Mouse (Mus musculus) myocyte (in vitro differentiated cells): Measurements from ENCODE around the gene Ankk1.

Experiments
- CEBPB ChIP-seq: IDR thresholded peaks from 2 replicates; pipeline ENCODE4 v1.6.1; 2011; ENCODE audit warnings: mild to moderate bottlenecking, moderate library complexity; ENCODE audit not compliant: poor library complexity, insufficient read depth, severe bottlenecking
- E2F4 ChIP-seq: IDR thresholded peaks from one replicate; pipeline ENCODE4 v1.6.1; 2011; ENCODE audit warnings: mild to moderate bottlenecking, control low read depth, moderate library complexity; ENCODE audit not compliant: insufficient read depth
- MAX ChIP-seq: IDR thresholded peaks from one replicate; pipeline ENCODE4 v1.6.1; 2011; ENCODE audit warnings: low read depth, mild to moderate bottlenecking, control low read depth
- MYOG ChIP-seq, 3 experiments: IDR thresholded peaks; one replicate each; pipeline ENCODE4 v1.6.1; 2011; ENCODE audit warnings: control low read depth in 2 of 3, low read depth in 2 of 3, mild to moderate bottlenecking in 2 of 3; ENCODE audit not compliant: insufficient read length in 2 of 3, control insufficient read depth in 1 of 3, insufficient read depth in 1 of 3
- POLR2A ChIP-seq: IDR thresholded peaks from one replicate; pipeline ENCODE4 v1.6.1; 2011; ENCODE audit warnings: low read depth, mild to moderate bottlenecking, control low read depth, moderate library complexity; ENCODE audit not compliant: insufficient read length
- POLR2AphosphoS2 ChIP-seq: IDR thresholded peaks from one replicate; pipeline ENCODE4 v1.6.1; 2011; ENCODE audit warnings: low read depth, control low read depth; ENCODE audit not compliant: insufficient read length
- REST ChIP-seq: IDR thresholded peaks from one replicate; pipeline ENCODE4 v1.6.1; 2011; ENCODE audit warnings: mild to moderate bottlenecking, control low read depth, moderate library complexity; ENCODE audit not compliant: insufficient read depth, insufficient read length
- SRF ChIP-seq: IDR thresholded peaks from one replicate; pipeline ENCODE4 v1.6.1; 2011; ENCODE audit warnings: low read depth; ENCODE audit not compliant: control insufficient read depth, insufficient read length
- TCF12 ChIP-seq: IDR thresholded peaks from one replicate; pipeline ENCODE4 v1.6.1; 2011; ENCODE audit warnings: mild to moderate bottlenecking, control low read depth; ENCODE audit not compliant: poor library complexity, insufficient read depth, severe bottlenecking
- TCF3 ChIP-seq: IDR thresholded peaks from one replicate; pipeline ENCODE4 v1.6.1; 2011; ENCODE audit warnings: low read depth, control low read depth; ENCODE audit not compliant: insufficient read length
- USF1 ChIP-seq: IDR thresholded peaks from one replicate; pipeline ENCODE4 v1.6.1; 2011; ENCODE audit warnings: low read depth, mild to moderate bottlenecking, control low read depth, moderate library complexity

DNA sequence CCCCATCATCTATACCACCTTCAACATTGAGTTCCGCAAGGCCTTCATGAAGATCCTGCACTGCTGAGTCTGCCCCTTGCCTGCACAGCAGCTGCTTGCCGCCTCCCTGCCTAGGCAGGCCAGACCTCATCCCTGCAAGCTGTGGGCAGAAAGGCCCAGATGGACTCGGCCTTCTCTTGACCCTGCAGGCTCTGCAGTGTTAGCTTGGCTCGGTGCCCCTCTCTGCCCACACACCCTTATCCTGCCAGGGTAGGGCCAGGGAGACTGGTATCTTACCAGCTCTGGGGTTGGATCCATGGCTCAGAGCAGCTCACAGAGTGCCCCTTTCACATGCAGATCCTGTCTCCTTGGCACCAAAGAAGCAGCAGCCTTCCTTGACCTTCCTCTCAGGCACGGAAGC lies 19.8 kb downstream of the Ankk1 start:
- no peak for TF ChIP-seq TCF12
- no peak for TF ChIP-seq POLR2A
- TF ChIP-seq E2F4, result no peak
- no peak for TF ChIP-seq CEBPB
- TF ChIP-seq SRF, result no peak
- no peak for TF ChIP-seq USF1
- TF ChIP-seq POLR2AphosphoS2, result no peak
- TF ChIP-seq MYOG (IDR thresholded peaks at IDR 0.05; ENCODE audit: control insufficient read depth in 1 of 3, insufficient read depth in 1 of 3, insufficient read length in 2 of 3, low read depth in 2 of 3), result no peak
- TF ChIP-seq MAX, result no peak
- no peak for TF ChIP-seq REST
- TF ChIP-seq TCF3, result no peak
